Mouse (Mus musculus) lung, postnatal 0 days (tissue): ENCODE measurements around the gene Boc. TPM values are rescaled to one million over a fixed set of nuclear protein-coding genes. Genes with fewer than 3 reads are reported as not detected.
"Not testable (repeated sequence)": the region's sequence is repeated elsewhere in the genome, so short reads cannot be mapped to it uniquely, and the experiment has no call there.

ENCODE experiments used
- ATAC-seq: fragments of 200-750 bp; cut with Nextera tagmentation; 2 replicates; pipeline ENCODE4 v1.8.0; 2017; ENCODE audit warnings: moderate library complexity
- DNase-seq: peaks from one replicate; pipeline ENCODE4 v3.0.0-alpha.2; 2016; ENCODE audit warnings: low spot score
- H3K27ac ChIP-seq: fragments of 300-500 bp; sonication (generic); 2 replicates; pipeline ENCODE4 v1.5.1; 2014; ENCODE audit warnings: antibody characterized with exemption, mild to moderate bottlenecking, low read length, mixed read lengths
- H3K27me3 ChIP-seq: fragments of 300-500 bp; sonication (generic); replicated peaks from 2 replicates; pipeline ENCODE4 v1.6.1; 2014; ENCODE audit warnings: low read length, mixed read lengths; ENCODE audit not compliant: insufficient read depth
- H3K36me3 ChIP-seq: fragments of 300-500 bp; sonication (generic); 2 replicates; pipeline ENCODE4 v1.6.1; 2014; ENCODE audit warnings: low read length, mixed read lengths; ENCODE audit not compliant: insufficient read depth
- H3K4me1 ChIP-seq: fragments of 300-500 bp; sonication (generic); 2 replicates; pipeline ENCODE4 v1.6.1; 2014; ENCODE audit warnings: antibody characterized with exemption, low read depth, low read length, mixed read lengths; ENCODE audit not compliant: insufficient read depth
- H3K4me2 ChIP-seq: fragments of 300-500 bp; sonication (generic); replicated peaks from 2 replicates; pipeline ENCODE4 v1.6.1; 2014; ENCODE audit warnings: low read depth, mild to moderate bottlenecking, low read length, moderate library complexity, mixed read lengths
- H3K4me3 ChIP-seq: fragments of 300-500 bp; sonication (generic); 2 replicates; pipeline ENCODE4 v1.5.1; 2014; ENCODE audit warnings: low read depth, low read length
- H3K9ac ChIP-seq: fragments of 300-500 bp; sonication (generic); replicated peaks from 2 replicates; pipeline ENCODE4 v1.6.1; 2014; ENCODE audit warnings: low read depth, mild to moderate bottlenecking
- H3K9me3 ChIP-seq: fragments of 300-500 bp; sonication (generic); 2 replicates; pipeline ENCODE4 v1.6.1; 2016; ENCODE audit warnings: low read length, mixed read lengths
- CTCF ChIP-seq: IDR thresholded peaks from 2 replicates; pipeline ENCODE4 v1.5.1; 2016; ENCODE audit warnings: antibody characterized with exemption, mild to moderate bottlenecking
- EP300 ChIP-seq: IDR thresholded peaks from 2 replicates; pipeline ENCODE4 v1.6.1; 2016; ENCODE audit warnings: antibody characterized with exemption, mild to moderate bottlenecking, control low read depth
- WGBS: fragments of 180-500 bp; shearing (Covaris S2); extraction: QIAGEN DNeasy Blood & Tissue Kit; methylation state at CpG from one replicate; pipeline ENCODE4 v1.1.7; 2014; 5-methylcytosine and 5-hydroxymethylcytosine counted together
- microRNA-seq: library from miRNA; unstranded; fragments of <30 nt; microRNA quantifications from one replicate; pipeline ENCODE4, GENCODE M21; 2016
- polyA plus RNA-seq: library from polyadenylated mRNA; unstranded; fragments of >200 nt; fragmentation: Nextera tagmentation; extraction: Ambion mirVana; gene quantifications from 2 replicates; pipeline ENCODE4 v1.2.1, GENCODE M21; 2015

Gene Boc
- polyA plus RNA-seq, 1 experiment from 2014 or later = 14.1 TPM

DNA sequence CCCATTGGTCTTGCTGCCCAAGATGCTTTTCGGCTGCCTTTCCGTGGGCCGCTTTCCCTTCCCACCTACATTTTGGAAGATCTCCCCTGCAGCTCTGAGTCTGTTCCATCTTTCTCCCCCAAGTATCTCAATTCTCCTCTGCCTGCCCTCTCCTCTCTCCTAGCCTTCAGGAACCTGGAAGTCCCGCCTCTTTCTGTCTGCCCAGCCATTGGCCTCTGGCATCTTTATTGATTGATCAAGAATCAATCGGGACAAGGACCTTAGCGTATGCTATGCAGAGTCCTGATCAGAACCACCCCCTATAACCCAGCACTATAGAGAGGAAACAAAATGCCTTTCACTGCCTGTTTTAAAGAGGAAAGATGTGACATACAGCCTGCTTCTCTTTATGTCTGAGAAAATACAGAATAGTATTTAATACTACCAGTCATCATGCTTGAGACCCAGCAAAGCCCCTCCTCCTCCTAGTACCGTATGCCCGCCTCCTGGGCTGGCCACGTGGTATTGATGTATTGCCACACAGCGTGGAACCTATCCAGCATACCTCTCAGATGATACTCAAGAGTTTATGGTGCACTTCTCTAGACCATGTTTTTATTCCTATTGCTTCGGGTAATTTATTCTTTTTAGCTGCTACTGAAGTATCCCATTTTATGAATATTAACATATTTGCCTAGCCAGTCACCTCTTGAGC is 82.9 kb downstream of the Boc start:
- TF ChIP-seq CTCF (no peak), EP300 (no peak)
- ATAC-seq = peak; percentile 45; the same call in 1 of the 2 replicates
- no peak for DNase-seq
- no peak overlapping the region for H3K9ac ChIP-seq
- no peaks in the 10 kb centered on the region for H3K9me3 ChIP-seq
- H3K27ac ChIP-seq = no peak overlapping the region
- no peaks in the 10 kb centered on the region for H3K36me3 ChIP-seq
- H3K4me2 ChIP-seq = no peak overlapping the region
- WGBS = 78% methylated on average over 11 of the region's 11 CpGs
- no peak overlapping the region for H3K4me3 ChIP-seq
- no peaks in the 10 kb centered on the region for H3K27me3 ChIP-seq
- no peaks in the 10 kb centered on the region for H3K4me1 ChIP-seq

DNA sequence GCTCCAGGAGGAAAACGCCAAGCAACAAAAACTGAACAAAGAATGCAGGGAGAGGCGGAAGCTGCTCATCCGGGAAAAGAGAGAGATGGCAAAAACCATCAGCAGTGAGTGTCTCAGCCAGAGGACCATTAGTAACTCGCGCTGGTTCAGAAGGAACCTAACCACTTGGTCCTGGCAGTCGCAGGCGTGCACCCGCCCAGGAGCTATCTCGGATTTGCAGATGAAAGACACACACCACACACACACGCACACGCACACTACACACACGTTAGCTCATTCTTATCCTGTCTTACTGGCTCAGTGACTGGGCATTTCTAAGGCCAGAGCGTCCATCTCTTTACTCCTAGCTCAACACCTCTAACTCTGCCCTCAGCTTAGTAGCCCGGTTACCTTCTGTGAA is 83.4 kb downstream of the Boc start:
- Histone ChIP-seq H3K4me2 (no peak overlapping the region), H3K4me3 (no peak overlapping the region), H3K36me3 (no peaks in the 10 kb centered on the region), H3K9me3 (no peaks in the 10 kb centered on the region), H3K9ac (no peak overlapping the region), H3K27ac (no peak overlapping the region), H3K27me3 (no peaks in the 10 kb centered on the region), H3K4me1 (no peaks in the 10 kb centered on the region)
- DNase-seq = no peak
- no peak for ATAC-seq
- TF ChIP-seq CTCF (no peak), EP300 (no peak)
- WGBS = 80% methylated on average over 14 of the region's 14 CpGs

GRCm38 (mm10) chr16:44460922-44461321 is 97.8 kb downstream of the Boc start:
- no peak for DNase-seq
- no peak overlapping the region for H3K4me2 ChIP-seq
- H3K9me3 ChIP-seq = no peaks in the 10 kb centered on the region
- H3K4me1 ChIP-seq = no peaks in the 10 kb centered on the region
- no peaks in the 10 kb centered on the region for H3K36me3 ChIP-seq
- no peak overlapping the region for H3K27ac ChIP-seq
- WGBS = 62% methylated on average over 5 of the region's 5 CpGs
- ATAC-seq = no peak
- no peak overlapping the region for H3K9ac ChIP-seq
- TF ChIP-seq EP300 (no peak), CTCF (no peak)
- H3K27me3 ChIP-seq = no peaks in the 10 kb centered on the region
- no peak overlapping the region for H3K4me3 ChIP-seq

GRCm38 (mm10) chr16:44458826-44459225 is 99.9 kb downstream of the Boc start:
- WGBS = 91% methylated on average over 2 of the region's 2 CpGs
- ATAC-seq = no peak

DNA sequence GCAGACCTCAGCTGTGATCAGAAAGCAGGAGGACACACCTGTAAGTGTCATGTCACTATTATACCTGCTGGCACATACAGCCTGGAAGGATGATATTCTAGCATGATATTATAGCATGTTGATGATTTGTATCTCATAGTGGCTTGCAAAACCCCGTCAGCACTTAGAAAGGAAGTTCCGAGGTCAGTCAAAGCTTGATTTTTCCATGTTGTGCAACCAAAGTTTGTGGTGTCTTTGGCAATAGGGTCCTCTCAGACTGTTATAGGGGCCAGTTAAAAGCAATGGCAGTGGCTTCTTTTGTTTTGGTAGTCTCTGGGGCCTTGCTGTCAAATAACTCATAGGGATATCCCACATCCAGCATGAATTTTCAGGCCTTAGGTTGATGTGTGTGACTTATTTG is 100.8 kb downstream of the Boc start:
- no peak overlapping the region for H3K27ac ChIP-seq
- no peaks in the 10 kb centered on the region for H3K9me3 ChIP-seq
- TF ChIP-seq CTCF (no peak), EP300 (no peak)
- H3K27me3 ChIP-seq = no peaks in the 10 kb centered on the region
- no peak overlapping the region for H3K4me3 ChIP-seq
- no peaks in the 10 kb centered on the region for H3K4me1 ChIP-seq
- no peak overlapping the region for H3K9ac ChIP-seq
- no peak overlapping the region for H3K4me2 ChIP-seq
- H3K36me3 ChIP-seq = no peaks in the 10 kb centered on the region
- DNase-seq (no peak), ATAC-seq (no peak)
- WGBS = 78% methylated on average over 2 of the region's 2 CpGs

More at GRCm38 (mm10) chr16:44458826-44459225, 99.9 kb downstream of the Boc start:
- H3K4me3 ChIP-seq = no peak overlapping the region
- no peak overlapping the region for H3K27ac ChIP-seq
- DNase-seq = no peak
- TF ChIP-seq EP300 = no peak
- no peak for TF ChIP-seq CTCF
- no peaks in the 10 kb centered on the region for H3K4me1 ChIP-seq
- H3K27me3 ChIP-seq = no peaks in the 10 kb centered on the region
- H3K9me3 ChIP-seq = no peaks in the 10 kb centered on the region
- no peak overlapping the region for H3K4me2 ChIP-seq
- no peak overlapping the region for H3K9ac ChIP-seq
- no peaks in the 10 kb centered on the region for H3K36me3 ChIP-seq

DNA sequence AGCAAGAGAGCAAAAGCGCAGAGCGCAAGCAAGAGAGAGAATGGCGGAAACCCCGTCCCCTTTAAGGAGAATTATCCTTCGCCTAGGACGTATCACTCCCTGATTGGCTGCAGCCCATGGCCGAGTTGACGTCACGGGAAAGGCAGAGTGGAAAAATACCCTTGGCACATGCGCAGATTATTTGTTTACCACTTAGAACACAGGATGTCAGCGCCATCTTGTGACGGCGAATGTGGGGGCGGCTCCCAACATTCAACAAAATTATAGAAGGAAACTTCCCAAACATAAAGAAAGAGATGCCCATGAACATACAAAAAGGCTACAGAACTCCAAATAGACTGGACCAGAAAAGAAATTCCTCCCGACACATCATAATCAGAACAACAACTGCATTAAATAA is 116.8 kb downstream of the Boc start:
- not testable (repeated sequence) for H3K4me2 ChIP-seq, H3K9ac ChIP-seq, H3K36me3 ChIP-seq, H3K27me3 ChIP-seq, H3K4me3 ChIP-seq, H3K4me1 ChIP-seq, H3K27ac ChIP-seq, DNase-seq, ATAC-seq, H3K9me3 ChIP-seq
- 95% methylated on average over 15 of the region's 15 CpGs for WGBS

GRCm38 (mm10) chr16:44435481-44435880 is 123.2 kb downstream of the Boc start:
- Histone ChIP-seq H3K4me2 (no peak overlapping the region), H3K4me1 (no peaks in the 10 kb centered on the region), H3K9ac (no peak overlapping the region), H3K9me3 (no peaks in the 10 kb centered on the region), H3K27ac (no peak overlapping the region), H3K36me3 (no peaks in the 10 kb centered on the region), H3K27me3 (no peaks in the 10 kb centered on the region), H3K4me3 (no peak overlapping the region)
- DNase-seq = no peak
- no peak for ATAC-seq
- TF ChIP-seq EP300 = no peak
- TF ChIP-seq CTCF = peak; percentile 47
- 69% methylated on average over 4 of the region's 4 CpGs for WGBS

Small RNAs within 50 kb of the gene (microRNA-seq; reads per million reads assigned to microRNA genes)
- gene Mir3081 = 2.4 reads per million, percentile 2 among the genes with 10 or more reads in this experiment

Other genes with a start within 250 kb of the Boc start
- gene Sidt1, start 225.7 kb downstream of the Boc start, polyA plus RNA-seq = 0.53 and 0.98 TPM in 2 replicates
- 15.4 and 17.5 TPM in 2 replicates for gene Spice1, start 211.8 kb downstream of the Boc start, polyA plus RNA-seq
- gene Cfap44, start 164.1 kb downstream of the Boc start, polyA plus RNA-seq = 4.7 and 6.8 TPM in 2 replicates
- gene Nepro, start 165.4 kb upstream of the Boc start, polyA plus RNA-seq = 3.6 and 3.7 TPM in 2 replicates
- 17.2 and 19.5 TPM in 2 replicates for gene Gtpbp8, start 187.5 kb upstream of the Boc start, polyA plus RNA-seq
- 2.9 and 3.8 TPM in 2 replicates for gene Cd200r1, start 206.8 kb upstream of the Boc start, polyA plus RNA-seq